11 mouse cellular contexts compared by ENCODE assay signal in the genomic region with DNA sequence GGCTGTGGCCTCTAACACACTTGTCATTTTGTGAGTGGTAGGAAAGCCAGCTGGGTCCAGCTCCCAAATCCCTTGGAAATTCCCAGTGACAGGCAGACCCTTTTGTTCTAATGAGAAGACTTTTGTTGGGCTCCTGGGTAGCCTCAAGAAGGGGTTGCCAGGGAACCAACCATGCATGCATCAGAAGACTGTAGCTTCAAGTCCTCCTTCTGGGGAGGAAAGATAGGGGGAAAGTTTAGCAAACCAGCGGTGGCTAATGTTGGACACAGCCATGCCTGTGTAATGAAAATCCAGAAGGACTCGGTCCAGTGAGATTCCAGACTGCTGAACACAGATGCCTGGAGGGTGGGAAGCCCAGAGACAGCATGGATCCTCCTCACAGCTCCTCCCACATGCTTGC.
DNase-seq lines count a peak whose midpoint lies in the region; ATAC-seq lines count a peak whose summit lies in the region.
"Had no signal": no experiment of that assay in that cellular context is flagged by ENCODE, and none has a peak within 500 bp of the region (broad histone marks: within the 10 kb centered on the region; RNA-seq: fewer than 3 reads in every experiment).

No protein-coding gene starts in this region.

- no peaks in the 10 kb centered on the region for H3K27me3 ChIP-seq in forebrain, embryonic 10.5 days (ENCODE audit: poor library complexity, severe bottlenecking)
- H3K27me3 ChIP-seq in hindbrain, embryonic 16.5 days (replicated peaks; ENCODE audit: control insufficient read depth, insufficient read depth, low read length): no peaks in the 10 kb centered on the region
- H3K27me3 ChIP-seq: lung, embryonic 15.5 days had no signal

- no peak overlapping the region for H3K4me3 ChIP-seq in forebrain, embryonic 10.5 days
- H3K4me3 ChIP-seq in hindbrain, embryonic 16.5 days (ENCODE audit: low read length): no peak overlapping the region
- H3K4me3 ChIP-seq: lung, embryonic 15.5 days; myocyte had no signal

- peak; percentile 10 for DNase-seq in right cerebral cortex, adult 18-20 months
- no peak for DNase-seq in right cerebral cortex, postnatal 36 days (ENCODE audit: low spot score in 2 of 2)
- peak; percentile 30 for DNase-seq in forebrain, embryonic 10.5 days (ENCODE audit: extremely low spot score, low spot score)
- no peak for DNase-seq in ovary, postnatal 36 days (ENCODE audit: low spot score)
- DNase-seq in cerebellum, adult 11 months: no peak
- DNase-seq in frontal cortex, postnatal 10 days (ENCODE audit: low spot score in 2 of 2): no peak
- DNase-seq: heart, postnatal 10 days; kidney, adult 8-10 months had no signal

- H3K9me3 ChIP-seq in forebrain, embryonic 10.5 days: no peaks in the 10 kb centered on the region
- H3K9me3 ChIP-seq in hindbrain, embryonic 16.5 days (ENCODE audit: control insufficient read depth, low read length): no peaks in the 10 kb centered on the region
- H3K9me3 ChIP-seq: lung, embryonic 15.5 days had no signal

- 29% methylated on average over 2 of the region's 2 CpGs for WGBS in forebrain, embryonic 10.5 days
- WGBS in hindbrain, embryonic 16.5 days: 5% methylated on average over 2 of the region's 2 CpGs

- H3K9ac ChIP-seq in hindbrain, embryonic 16.5 days (ENCODE audit: low read depth, low read length): no peak overlapping the region
- H3K9ac ChIP-seq: lung, embryonic 15.5 days had no signal

- peaks cover 26% of the 10 kb centered on the region for H3K4me1 ChIP-seq in forebrain, embryonic 10.5 days
- H3K4me1 ChIP-seq in hindbrain, embryonic 16.5 days (ENCODE audit: control insufficient read depth, insufficient read depth, low read depth, low read length): peaks cover 13% of the 10 kb centered on the region
- H3K4me1 ChIP-seq: lung, embryonic 15.5 days had no signal

- no peak overlapping the region for H3K4me2 ChIP-seq in hindbrain, embryonic 16.5 days (ENCODE audit: low read length)
- H3K4me2 ChIP-seq: lung, embryonic 15.5 days had no signal

- peak; percentile 64 for ATAC-seq in hindbrain, embryonic 16.5 days

- H3K36me3 ChIP-seq in forebrain, embryonic 10.5 days (replicated peaks): no peaks in the 10 kb centered on the region
- H3K36me3 ChIP-seq in hindbrain, embryonic 16.5 days (ENCODE audit: control insufficient read depth, insufficient read depth, low read length): no peaks in the 10 kb centered on the region
- H3K36me3 ChIP-seq: lung, embryonic 15.5 days had no signal

- H3K27ac ChIP-seq in forebrain, embryonic 10.5 days: peak overlapping the region; percentile 68
- no peak overlapping the region; the same call in 1 of the 2 replicates for H3K27ac ChIP-seq in hindbrain, embryonic 16.5 days (ENCODE audit: low read depth, low read length)
- H3K27ac ChIP-seq: lung, embryonic 15.5 days had no signal

Comparison
In these comparisons a context has a peak if more than half of its experiments do, and no peak if none do; other contexts are left out.
1. DNase-seq: peak in right cerebral cortex, adult 18-20 months (single experiment) and forebrain, embryonic 10.5 days (single experiment); none in right cerebral cortex, postnatal 36 days (0 of 2), ovary, postnatal 36 days (single experiment), cerebellum, adult 11 months (single experiment) and frontal cortex, postnatal 10 days (0 of 2).